ENCODE assay signal across 12 mouse cellular contexts in the genomic region with DNA sequence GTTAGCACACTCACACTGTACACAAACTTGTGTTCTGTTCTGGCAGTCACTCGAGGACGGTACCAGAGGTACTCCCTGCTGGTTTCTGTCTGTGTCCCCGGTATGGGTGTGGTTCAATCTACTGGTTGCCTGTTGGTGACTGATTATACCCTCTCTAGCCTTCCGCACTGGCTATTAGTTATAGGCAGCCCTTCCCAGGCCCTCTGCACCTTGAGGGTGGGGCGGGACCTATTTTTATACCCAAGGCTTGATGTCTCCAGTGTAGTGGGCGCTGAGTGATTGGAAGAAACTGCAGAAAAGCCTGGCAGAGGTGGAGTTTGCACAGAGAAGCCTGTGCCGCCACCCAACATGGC. TPM values are rescaled to one million over a fixed set of nuclear protein-coding genes. Genes with fewer than 3 reads are reported as not detected.
DNase-seq lines count a peak whose midpoint lies in the region; ATAC-seq and TF ChIP-seq lines count a peak whose summit lies in the region.
"Had no signal": no experiment of that assay in that cellular context is flagged by ENCODE, and none has a peak within 500 bp of the region (broad histone marks: within the 10 kb centered on the region; RNA-seq: fewer than 3 reads in every experiment).

No protein-coding gene starts in this region.

- H3K4me3 ChIP-seq in left cerebral cortex, adult 2 months: no peak overlapping the region
- H3K4me3 ChIP-seq in liver, embryonic 13.5 days (replicated peaks): peak overlapping the region; percentile 14
- no peak overlapping the region for H3K4me3 ChIP-seq in stomach, embryonic 15.5 days (replicated peaks)
- H3K4me3 ChIP-seq: limb, embryonic 12.5 days had no signal

- no peaks in the 10 kb centered on the region for H3K27me3 ChIP-seq in liver, embryonic 13.5 days
- no peaks in the 10 kb centered on the region for H3K27me3 ChIP-seq in stomach, embryonic 15.5 days (replicated peaks)
- H3K27me3 ChIP-seq: limb, embryonic 12.5 days had no signal

- peak overlapping the region; percentile 74 for H3K9ac ChIP-seq in liver, embryonic 13.5 days
- H3K9ac ChIP-seq in stomach, embryonic 15.5 days: no peak overlapping the region
- H3K9ac ChIP-seq: limb, embryonic 12.5 days had no signal

- H3K36me3 ChIP-seq in liver, embryonic 13.5 days: peaks cover 28% of the 10 kb centered on the region
- no peaks in the 10 kb centered on the region for H3K36me3 ChIP-seq in stomach, embryonic 15.5 days

- peak overlapping the region; percentile 36 for H3K27ac ChIP-seq in left cerebral cortex, adult 2 months
- peak overlapping the region; percentile 98 for H3K27ac ChIP-seq in liver, embryonic 13.5 days
- H3K27ac ChIP-seq in stomach, embryonic 15.5 days: 0 out of 2 replicates have a peak overlapping the region, but pooled peaks have one; percentile 21
- H3K27ac ChIP-seq: limb, embryonic 12.5 days had no signal

- H3K4me1 ChIP-seq in liver, embryonic 13.5 days (replicated peaks): peaks cover 98% of the 10 kb centered on the region
- H3K4me1 ChIP-seq in stomach, embryonic 15.5 days: peaks cover 16% of the 10 kb centered on the region; the same call in 1 of the 2 replicates

- 17% methylated on average over 7 of the region's 7 CpGs for WGBS in liver, embryonic 13.5 days (ENCODE audit: insufficient replicate concordance)
- WGBS in stomach, embryonic 15.5 days: 74% methylated on average over 7 of the region's 7 CpGs

- intact Hi-C loops in left cerebral cortex, adult 2 months (cut with DNase I): no loop called here
- intact Hi-C loops in left cerebral cortex, postnatal 14 days (cut with DNase I): no loop called here

- no peaks in the 10 kb centered on the region for H3K9me3 ChIP-seq in liver, embryonic 13.5 days (replicated peaks)
- H3K9me3 ChIP-seq in stomach, embryonic 15.5 days: no peaks in the 10 kb centered on the region
- H3K9me3 ChIP-seq: limb, embryonic 12.5 days had no signal

- H3K4me2 ChIP-seq in liver, embryonic 13.5 days: peak overlapping the region; percentile 63
- H3K4me2 ChIP-seq in stomach, embryonic 15.5 days: no peak overlapping the region
- H3K4me2 ChIP-seq: limb, embryonic 12.5 days had no signal

- no peak for TF ChIP-seq CTCF in left cerebral cortex, adult 2 months (IDR thresholded peaks at IDR 0.05)

- peak; percentile 80 for ATAC-seq in erythroblast, adult 5-6 weeks (replicated peaks; ENCODE audit: low FRiP score, poor library complexity, severe bottlenecking)
- ATAC-seq in liver, embryonic 13.5 days (ENCODE audit: low read depth): peak; percentile 95
- peak; percentile 93 for ATAC-seq in stomach, embryonic 15.5 days (ENCODE audit: insufficient read depth, low FRiP score, low read depth)

- DNase-seq in left cerebral cortex, adult 2 months (ENCODE audit: extremely low spot score in 1 of 2, low spot score in 2 of 2): no peak
- DNase-seq in left cerebral cortex, postnatal 14 days (ENCODE audit: low spot score in 2 of 2): no peak
- DNase-seq in liver, embryonic 13.5 days: peak; percentile 90
- DNase-seq in urinary bladder, postnatal 36 days (ENCODE audit: low spot score in 2 of 2): no peak
- no peak for DNase-seq in thymus, postnatal 4 days
- DNase-seq in retina, embryonic 14.5 days (ENCODE audit: low spot score): no peak
- DNase-seq: cerebellum, adult 9-11 months; kidney, adult 18-20 months; thymus, postnatal 25 days had no signal

RNA-seq across cellular contexts. Expression of gene Gramd4, which starts 47.8 kb away (rescaled TPM):
- total RNA-seq in left cerebral cortex, adult 2 months (2021): 10 to 100 TPM; 46.2 to 51.7 TPM
- 10 to 100 TPM; 37.2 to 44.3 TPM for total RNA-seq in left cerebral cortex, postnatal 14 days (2021)
- total RNA-seq in erythroblast, adult 5-6 weeks (2015; ENCODE audit: low replicate concordance): 3.3 and 7.3 TPM in 2 replicates
- 8.4 and 11.0 TPM in 2 replicates for total RNA-seq in erythroblast, adult 5-6 weeks (2017; ENCODE audit: low replicate concordance)
- 6.8 and 7.0 TPM in 2 replicates for polyA plus RNA-seq in liver, embryonic 13.5 days (2015; fragmentation: Nextera tagmentation; extraction: Ambion mirVana)
- 13.8 and 15.2 TPM in 2 replicates for polyA plus RNA-seq in stomach, embryonic 15.5 days (2015; fragmentation: Nextera tagmentation; extraction: Ambion mirVana)

Comparison
In these comparisons a context has a peak if more than half of its experiments do, and no peak if none do; other contexts are left out.
1. H3K27ac ChIP-seq: peak in every context shown above with its lines; median percentile 98 in liver, embryonic 13.5 days; 36 in left cerebral cortex, adult 2 months; 21 in stomach, embryonic 15.5 days.